Mouse (Mus musculus): ENCODE data around the gene Wdr66.
"Not testable (repeated sequence)": the region's sequence is repeated elsewhere in the genome, so short reads cannot be mapped to it uniquely, and the experiment has no call there.

DNA sequence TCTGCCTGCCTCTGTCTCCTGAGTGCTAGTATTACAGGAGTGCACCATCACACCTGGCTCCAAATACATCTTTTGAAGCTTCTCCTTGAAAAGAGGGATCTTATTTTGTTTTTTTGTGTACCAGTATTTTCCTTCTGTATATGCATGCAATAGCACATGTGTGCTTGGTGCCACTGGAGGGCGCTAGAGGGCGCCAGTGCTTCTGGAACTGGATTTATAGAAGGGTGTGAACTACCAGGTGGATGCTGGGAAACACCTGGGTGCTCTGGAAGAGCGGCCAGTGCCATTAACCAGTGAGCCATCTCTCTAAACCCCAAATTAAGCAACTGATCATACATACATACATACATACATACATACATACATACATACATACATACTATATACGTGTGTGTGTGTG, 49.1 kb upstream of the Wdr66 start:
- TF ChIP-seq CTCF (IDR thresholded peaks at IDR 0.05; ENCODE audit: borderline replicate concordance, insufficient read depth, low read depth, low read length); POLR2A (IDR thresholded peaks at IDR 0.05; ENCODE audit: borderline replicate concordance, insufficient read depth, low read length): not testable (repeated sequence)
